Mouse (Mus musculus) left cerebral cortex, postnatal 4 days (tissue): ENCODE measurements at regions not wholly inside any gene's neighbourhood (a gene's known extent, or its start where the extent isn't known, plus 50 kb on each side); places are given as distances from the start of the nearest gene placed in this dataset.
"Not testable (repeated sequence)": the region's sequence is repeated elsewhere in the genome, so short reads cannot be mapped to it uniquely, and the experiment has no call there.

ENCODE experiments used
- DNase-seq: peaks from one replicate; pipeline ENCODE4 v3.0.0-alpha.2; 2022
- intact Hi-C: fragments of 180-260 bp; cut with DNase I; formaldehyde crosslinking; loops from one replicate; pipeline ENCODE4 v1.15.1; 2025

GRCm38 (mm10) chr2:166480883-166481282 lies 232.7 kb downstream of the Prex1 start:
- intact Hi-C loops: no loop called here
- no peak for DNase-seq

GRCm38 (mm10) chr2:166476953-166477352 lies 236.7 kb downstream of the Prex1 start:
- intact Hi-C loops: no loop called here
- no peak for DNase-seq

- intact Hi-C loops: no loop called here
- no peak for DNase-seq
Observed at GRCm38 (mm10) chr2:166475624-166476023, 238.0 kb downstream of the Prex1 start.

- DNase-seq: no peak
- intact Hi-C loops: no loop called here
Observed at GRCm38 (mm10) chr2:166474601-166475000, 239.0 kb downstream of the Prex1 start.

- intact Hi-C loops: no loop called here
- peak; percentile 58 for DNase-seq
Observed at GRCm38 (mm10) chr2:166471257-166471753, 242.3 kb downstream of the Prex1 start.

DNA sequence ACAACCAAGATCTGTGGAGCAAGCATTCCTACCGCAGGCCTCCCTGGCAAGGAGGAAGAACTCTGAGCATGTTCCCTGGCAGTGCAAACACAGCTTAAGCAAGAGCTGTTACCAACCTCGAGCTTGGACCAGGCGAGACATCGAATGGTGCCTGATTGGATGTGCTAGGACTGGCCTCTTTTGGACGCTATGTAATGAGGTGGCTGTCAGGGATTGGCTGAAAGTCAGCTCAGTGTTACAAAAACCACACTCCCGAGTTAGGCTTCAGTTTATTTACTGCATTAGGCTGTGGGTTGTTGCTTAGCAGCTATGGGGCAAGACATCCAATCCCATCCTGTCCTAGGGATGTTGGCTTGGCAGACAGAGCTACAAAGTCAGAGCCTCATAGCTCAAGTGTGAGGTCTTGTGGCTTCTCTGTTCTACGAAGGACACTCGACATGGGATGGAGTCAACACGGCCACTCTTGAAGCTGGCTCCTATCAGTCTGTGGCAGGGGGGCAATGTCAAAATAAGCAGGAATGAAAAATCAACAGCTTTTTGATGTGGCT lies 244.5 kb downstream of the Prex1 start:
- intact Hi-C loops: no loop called here
- no peak for DNase-seq

- intact Hi-C loops: no loop called here
- DNase-seq: no peak
Observed at GRCm38 (mm10) chr2:166467137-166467536, 246.5 kb downstream of the Prex1 start.

GRCm38 (mm10) chr2:166465531-166465930 lies 248.1 kb downstream of the Prex1 start:
- DNase-seq: no peak
- intact Hi-C loops: no loop called here

DNA sequence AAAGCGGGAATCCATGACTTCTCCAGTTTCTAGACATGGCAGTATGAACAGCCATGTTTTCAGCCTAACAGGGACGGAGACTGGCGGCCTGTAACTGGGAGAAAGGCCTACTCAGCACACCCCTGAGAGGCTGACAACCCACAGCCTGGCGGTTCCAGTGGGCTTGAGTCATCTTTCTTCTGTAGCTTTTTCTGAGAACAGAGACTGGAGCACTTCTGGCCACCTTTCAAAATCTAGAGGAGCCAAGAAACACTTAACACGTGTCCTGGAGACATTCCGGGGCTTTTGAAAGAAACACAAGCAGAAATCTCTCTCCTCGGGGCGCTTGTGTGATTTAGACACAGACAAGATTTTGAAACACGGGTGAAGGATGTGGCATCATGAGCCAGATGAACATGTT lies 250.1 kb downstream of the Prex1 start:
- intact Hi-C loops: no loop called here
- no peak for DNase-seq

DNA sequence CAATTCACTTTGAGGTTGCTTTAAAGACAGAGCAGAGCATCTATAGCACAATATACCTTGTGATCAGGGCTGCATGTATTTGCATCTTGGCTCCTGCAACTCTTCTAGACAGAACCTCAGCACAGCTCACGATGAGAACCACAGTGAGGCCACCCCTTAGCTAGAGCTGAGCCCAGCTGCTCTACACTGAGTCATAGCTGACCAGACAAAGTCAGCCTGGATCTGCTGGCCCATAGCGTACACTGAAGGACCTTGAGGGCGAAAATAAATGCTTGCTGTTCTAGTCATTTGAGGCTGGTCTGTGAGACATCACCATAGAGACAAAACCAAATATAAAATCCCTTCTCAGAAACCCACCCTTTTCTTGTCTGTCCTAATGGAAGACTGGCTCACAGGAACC lies 251.7 kb downstream of the Prex1 start:
- no peak for DNase-seq
- intact Hi-C loops: no loop called here

GRCm38 (mm10) chr2:166461103-166461502 lies 252.5 kb downstream of the Prex1 start:
- DNase-seq: no peak
- intact Hi-C loops: no loop called here

- intact Hi-C loops: no loop called here
- DNase-seq: no peak
Observed at GRCm38 (mm10) chr2:166459955-166460354, 253.7 kb downstream of the Prex1 start.

- no peak for DNase-seq
- intact Hi-C loops: no loop called here
Observed at GRCm38 (mm10) chr2:166458953-166459352, 254.7 kb downstream of the Prex1 start.

DNA sequence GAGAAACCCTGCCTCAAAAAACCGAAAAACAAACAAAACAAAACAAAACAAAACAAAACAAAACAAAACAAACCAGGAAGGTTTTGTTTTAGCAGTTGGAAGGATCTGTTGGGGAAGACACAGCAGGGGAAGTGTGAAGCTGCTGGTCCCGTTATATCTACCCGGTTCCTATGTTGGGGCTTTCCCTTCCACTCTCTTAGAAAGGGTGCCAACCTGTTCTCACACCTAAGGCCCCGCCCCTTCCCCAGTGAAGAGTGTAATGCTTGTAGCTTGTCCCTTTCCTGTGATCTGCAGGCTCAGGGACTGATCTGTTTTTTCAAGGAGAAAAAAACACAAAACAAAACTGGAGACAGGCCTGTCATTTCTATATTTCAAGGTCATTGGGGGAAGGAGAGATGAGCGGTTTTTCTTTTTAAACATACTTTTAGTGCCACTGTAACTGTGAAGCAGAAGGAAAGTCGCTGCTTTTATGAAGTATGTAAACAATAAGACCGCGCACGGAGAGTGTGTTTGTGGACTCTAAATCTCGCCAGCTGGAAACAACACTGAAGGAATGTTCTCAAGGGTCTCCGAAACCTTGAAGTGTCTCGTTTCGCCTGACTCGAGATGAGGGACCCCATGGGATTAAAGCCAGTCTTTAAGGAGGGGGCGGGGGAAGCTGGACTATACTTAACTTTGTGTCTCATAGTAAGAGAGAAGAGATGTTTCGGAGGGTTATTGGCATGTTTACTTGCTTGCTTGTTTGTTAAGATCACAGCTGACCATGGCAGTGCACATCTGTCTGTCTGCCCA lies 256.1 kb downstream of the Prex1 start:
- no peak for DNase-seq
- intact Hi-C loops: no loop called here

GRCm38 (mm10) chr2:166454160-166454888 lies 259.3 kb downstream of the Prex1 start:
- intact Hi-C loops: not testable (repeated sequence)
- peak; percentile 55 for DNase-seq

- intact Hi-C loops: no loop called here
- DNase-seq: no peak
Observed at GRCm38 (mm10) chr2:166450964-166451363, 262.7 kb downstream of the Prex1 start.

DNA sequence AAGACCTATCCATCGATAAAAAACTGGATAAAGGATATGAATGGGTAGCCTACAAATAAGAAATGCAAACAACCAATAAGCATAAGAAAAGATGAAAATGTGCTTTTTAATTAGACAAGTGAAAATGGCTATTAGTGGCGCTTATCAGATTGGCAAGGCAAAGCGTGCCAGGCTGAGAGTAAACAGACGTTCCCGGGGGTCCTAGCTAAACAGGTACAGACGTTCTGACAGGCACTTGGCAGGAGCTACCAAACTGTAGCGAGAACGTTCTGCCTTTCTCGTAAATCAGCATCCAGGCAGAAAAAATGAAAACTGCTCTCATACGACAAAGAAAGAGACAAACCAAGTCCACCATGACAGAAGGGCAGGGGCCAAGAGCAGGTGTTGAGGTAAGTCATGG lies 263.3 kb downstream of the Prex1 start:
- no peak for DNase-seq
- intact Hi-C loops: no loop called here

DNA sequence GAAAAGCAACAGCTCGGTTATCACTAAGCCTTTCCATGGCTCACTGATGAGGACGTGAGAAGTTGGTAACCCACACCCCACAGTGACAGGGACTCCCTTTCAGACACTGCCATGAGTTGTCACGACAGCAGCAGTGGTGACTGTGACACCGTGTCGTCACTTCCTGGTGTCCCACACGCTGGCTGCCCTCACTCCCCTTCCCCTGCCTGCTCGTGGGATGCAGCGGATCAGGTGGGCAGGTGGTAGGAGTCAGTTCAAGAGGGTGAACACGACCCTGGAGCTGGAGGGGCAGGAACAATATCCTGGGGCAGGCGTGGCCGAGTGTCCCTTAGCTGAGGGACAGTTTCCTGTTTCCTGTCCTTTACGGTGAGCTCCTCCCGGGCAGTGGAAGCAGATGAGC lies 264.9 kb downstream of the Prex1 start:
- no peak for DNase-seq
- intact Hi-C loops: loop anchor here (10.0 kb wide), 1 partner anchor 294 kb away; the partner anchor contains the start of gene Sulf2

DNA sequence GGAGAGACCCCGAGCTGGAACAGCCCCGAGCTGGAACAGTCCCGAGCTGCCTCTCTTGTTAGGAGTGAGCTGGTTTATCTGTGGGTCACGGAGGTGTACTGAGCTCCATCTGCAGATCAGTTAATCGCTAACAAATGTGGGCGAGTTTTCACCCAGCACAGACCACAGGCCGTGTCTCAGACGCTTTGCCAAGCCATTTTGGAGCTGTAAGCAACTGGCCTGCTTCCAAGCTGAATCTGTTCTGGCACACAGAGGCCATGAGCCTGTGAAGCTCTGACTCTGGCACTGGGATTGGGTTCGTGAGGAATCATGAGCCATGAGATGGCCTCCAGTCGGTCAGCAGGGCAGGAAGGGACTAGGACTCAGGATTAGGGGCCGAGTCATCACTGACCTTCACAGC lies 265.5 kb downstream of the Prex1 start:
- DNase-seq: peak; percentile 85
- intact Hi-C loops: loop anchor here (10.0 kb wide), 1 partner anchor 293 kb away; the partner anchor contains the start of gene Sulf2

DNA sequence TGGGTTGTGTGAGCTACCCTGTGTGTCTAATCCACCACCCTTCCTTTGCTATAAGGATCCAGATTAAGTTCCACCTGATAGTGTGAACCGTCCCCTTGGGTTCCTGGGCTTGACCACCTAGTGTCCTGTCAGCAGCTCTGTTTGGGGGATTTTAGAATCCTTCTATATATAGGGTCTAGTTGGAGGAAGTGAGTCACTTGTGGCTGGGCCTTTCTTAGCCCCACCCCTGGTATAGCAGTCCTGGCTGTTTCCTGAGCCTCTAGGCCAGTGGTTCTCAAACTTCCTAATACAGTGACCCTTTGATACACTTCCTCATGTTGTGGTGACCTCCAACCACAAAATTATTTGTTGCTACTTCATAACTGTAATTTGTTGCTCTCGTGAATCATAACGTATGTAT lies 267.1 kb downstream of the Prex1 start:
- DNase-seq: no peak
- intact Hi-C loops: loop anchor here (10.0 kb wide), 1 partner anchor 292 kb away; the partner anchor contains the start of gene Sulf2

- intact Hi-C loops: loop anchor here (10.0 kb wide), 1 partner anchor 291 kb away; the partner anchor contains the start of gene Sulf2
- not testable (repeated sequence) for DNase-seq
Observed at GRCm38 (mm10) chr2:166445824-166446223, 267.8 kb downstream of the Prex1 start.
